Mouse (Mus musculus) cerebellum, adult 8-10 months (tissue): ENCODE measurements at regions not wholly inside any gene's neighbourhood (a gene's known extent, or its start where the extent isn't known, plus 50 kb on each side); places are given as distances from the start of the nearest gene placed in this dataset.

ENCODE experiments used
- DNase-seq: peaks from one replicate; pipeline ENCODE4 v3.0.0; 2022

- no peak for DNase-seq
Observed at GRCm38 (mm10) chrX:97434327-97434726, 57.3 kb upstream of the Eda2r start.

GRCm38 (mm10) chrX:97431391-97431803 is 54.4 kb upstream of the Eda2r start:
- DNase-seq = peak; percentile 34
